Mouse (Mus musculus) frontal cortex, adult (tissue): ENCODE data around the gene Hist1h1a.
"Not testable (repeated sequence)": the region's sequence is repeated elsewhere in the genome, so short reads cannot be mapped to it uniquely, and the experiment has no call there.

ENCODE experiments used
- ATAC-seq: cut with Nextera tagmentation; 2 replicates; pipeline ENCODE4 v1.9.2; 2017; ENCODE audit warnings: mild to moderate bottlenecking, moderate library complexity, mixed read lengths; ENCODE audit not compliant: low TSS enrichment

The Hist1h1a gene

DNA sequence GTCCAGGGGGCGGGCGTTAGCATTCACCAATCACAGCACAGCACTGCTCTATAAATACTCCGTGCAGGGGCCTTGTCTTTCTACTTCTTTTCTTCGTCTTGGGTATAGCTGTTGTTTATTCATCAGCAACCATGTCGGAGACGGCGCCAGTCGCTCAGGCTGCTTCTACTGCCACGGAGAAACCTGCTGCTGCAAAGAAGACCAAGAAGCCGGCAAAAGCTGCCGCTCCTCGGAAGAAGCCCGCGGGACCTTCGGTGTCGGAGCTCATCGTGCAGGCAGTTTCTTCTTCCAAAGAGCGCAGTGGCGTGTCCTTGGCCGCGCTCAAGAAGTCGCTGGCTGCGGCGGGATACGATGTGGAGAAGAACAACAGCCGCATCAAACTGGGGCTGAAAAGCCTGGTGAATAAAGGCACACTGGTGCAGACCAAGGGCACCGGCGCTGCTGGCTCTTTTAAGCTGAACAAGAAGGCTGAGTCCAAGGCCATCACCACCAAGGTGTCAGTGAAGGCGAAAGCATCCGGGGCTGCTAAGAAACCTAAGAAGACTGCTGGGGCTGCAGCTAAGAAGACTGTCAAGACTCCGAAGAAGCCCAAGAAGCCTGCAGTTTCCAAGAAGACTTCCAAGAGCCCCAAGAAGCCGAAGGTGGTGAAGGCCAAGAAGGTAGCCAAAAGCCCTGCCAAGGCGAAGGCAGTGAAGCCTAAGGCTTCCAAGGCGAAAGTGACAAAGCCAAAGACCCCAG, at the start of gene Hist1h1a:
Hist1h1a (plus strand) TSS at position 81 of the 738 bp plus-strand sequence.
- peak; percentile 71 for ATAC-seq

DNA sequence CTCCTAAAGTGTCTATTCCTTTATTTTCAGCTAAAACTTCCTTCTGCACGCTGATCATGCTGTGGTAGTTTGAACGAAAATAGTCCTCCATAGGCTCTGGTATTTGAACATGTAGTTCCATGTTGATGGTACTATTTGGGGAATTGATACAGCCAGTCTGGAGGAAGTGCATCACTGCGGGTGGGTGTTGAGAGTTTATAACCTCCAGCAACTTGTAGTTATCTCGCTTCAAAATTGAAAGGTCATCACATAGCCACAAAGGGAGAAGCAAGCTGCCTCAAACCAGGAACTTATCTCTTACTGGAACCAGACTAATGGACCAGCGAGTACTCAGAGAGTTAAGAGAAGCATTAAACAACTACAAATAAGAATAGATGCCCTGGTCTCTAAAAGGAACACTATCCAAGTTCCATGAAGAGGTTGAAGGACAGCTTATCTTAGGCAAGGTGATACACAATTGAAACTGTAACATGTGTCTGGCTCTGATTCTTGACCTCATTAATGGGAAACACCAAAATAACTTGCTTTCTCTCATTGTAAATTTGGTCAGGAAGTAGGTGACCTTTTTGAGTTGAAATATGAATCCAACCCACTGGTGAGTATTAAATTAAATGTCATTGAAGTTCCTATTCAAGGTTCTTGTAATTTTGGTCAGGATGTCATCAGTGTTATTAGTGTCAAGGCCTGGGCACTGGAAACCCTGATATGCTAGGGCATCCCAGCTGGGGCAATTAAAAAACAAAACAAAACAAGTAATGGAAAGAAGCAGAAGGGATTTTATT, 47.0 kb upstream of the Hist1h1a start:
- no peak for ATAC-seq

- no peak for ATAC-seq
Measured at GRCm38 (mm10) chr13:23717176-23717575, 46.3 kb upstream of the Hist1h1a start.

DNA sequence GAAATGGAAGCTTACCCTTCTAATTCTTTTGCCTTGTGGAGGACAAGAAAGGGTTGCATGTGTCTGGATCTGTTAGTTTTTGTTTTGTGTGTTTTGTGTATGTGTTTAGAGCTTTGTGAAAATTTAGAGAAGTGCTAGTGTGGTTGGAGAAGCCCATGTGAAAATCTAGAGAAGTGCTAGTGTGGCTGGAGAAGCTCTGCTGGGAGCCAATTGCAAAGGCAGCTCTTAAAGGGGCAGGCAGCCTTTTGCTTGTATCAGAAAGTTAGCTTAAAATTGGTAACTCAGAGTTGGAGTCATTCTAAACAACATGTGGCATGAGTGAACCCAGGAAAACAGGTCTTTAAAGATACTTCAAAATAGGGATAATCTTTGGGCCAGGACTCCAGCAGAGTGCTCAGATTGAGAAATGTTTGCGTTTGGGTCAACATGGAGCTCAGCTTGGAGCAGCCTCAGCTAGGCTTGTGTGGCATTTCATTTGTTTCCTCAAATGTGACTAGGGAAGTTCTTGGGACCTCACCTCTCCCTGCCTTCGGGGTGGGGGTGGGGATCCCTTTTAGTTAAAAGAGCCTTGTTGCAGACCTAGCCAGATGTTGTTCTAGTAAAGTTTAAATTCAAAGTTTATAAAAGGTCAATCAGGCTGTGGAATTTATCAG, 45.7 kb upstream of the Hist1h1a start:
- not testable (repeated sequence) for ATAC-seq

DNA sequence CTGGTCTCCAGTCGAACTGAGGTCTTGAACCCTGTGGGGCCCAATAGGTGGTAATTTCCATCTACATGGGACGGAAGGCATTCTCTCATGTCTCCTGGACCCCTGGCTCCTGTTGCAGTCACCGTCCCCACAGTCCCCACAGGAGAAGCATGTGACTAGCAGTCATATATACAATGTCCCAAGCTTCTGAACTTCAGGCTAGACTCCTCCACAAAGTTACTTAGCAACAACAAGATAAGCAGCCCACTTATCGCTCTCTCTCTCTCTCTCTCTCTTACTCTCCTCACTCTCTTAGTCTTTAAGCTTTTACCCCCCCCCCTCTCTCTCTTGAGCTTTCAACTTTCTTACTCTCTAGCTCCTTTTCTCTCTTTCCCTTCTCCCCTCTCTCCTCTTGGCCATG, 39.2 kb upstream of the Hist1h1a start:
- no peak for ATAC-seq

- ATAC-seq, result no peak
Measured at GRCm38 (mm10) chr13:23725213-23725612, 38.3 kb upstream of the Hist1h1a start.

- no peak for ATAC-seq
Measured at GRCm38 (mm10) chr13:23728472-23729191, 34.8 kb upstream of the Hist1h1a start.

DNA sequence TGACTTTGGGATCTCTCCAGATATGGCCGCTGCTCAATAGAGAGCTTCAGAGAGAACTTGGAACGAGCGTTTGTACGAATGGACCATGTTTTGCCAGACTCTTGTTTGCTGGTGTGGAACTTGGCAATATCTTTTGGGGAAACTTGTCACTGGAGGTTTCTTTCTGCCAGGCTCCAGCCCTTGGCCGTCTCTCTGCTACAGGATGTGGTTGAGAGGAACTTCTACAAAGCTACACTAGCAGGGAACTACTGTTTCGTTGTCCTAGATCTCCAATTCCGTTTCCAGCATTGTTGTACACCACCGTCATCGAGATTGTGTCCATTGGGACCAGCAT, 34.3 kb upstream of the Hist1h1a start:
- ATAC-seq, result no peak

DNA sequence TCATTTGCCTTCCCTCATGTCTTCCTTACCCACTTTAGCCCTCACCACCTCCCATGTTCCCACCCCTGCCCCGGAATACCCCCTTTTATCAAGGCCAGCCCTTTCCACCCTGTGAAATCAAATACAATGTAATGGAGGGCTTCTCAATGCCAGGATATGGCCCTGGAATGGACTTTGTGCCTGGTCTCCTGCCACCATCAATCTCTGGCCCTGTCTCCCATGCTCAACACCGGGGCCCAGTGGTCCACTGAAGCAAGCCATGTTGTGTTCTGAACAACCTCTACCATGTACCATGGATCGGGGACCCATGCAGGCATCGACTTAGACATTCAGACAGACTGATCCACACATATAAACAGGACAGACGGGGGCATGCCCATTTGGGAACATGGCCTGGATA, 33.8 kb upstream of the Hist1h1a start:
- no peak for ATAC-seq

- ATAC-seq, result no peak
Measured at GRCm38 (mm10) chr13:23730479-23730878, 33.0 kb upstream of the Hist1h1a start.

GRCm38 (mm10) chr13:23732156-23732804, 31.2 kb upstream of the Hist1h1a start:
- ATAC-seq, result peak; percentile 77

GRCm38 (mm10) chr13:23737091-23737490, 26.4 kb upstream of the Hist1h1a start:
- no peak for ATAC-seq

GRCm38 (mm10) chr13:23738041-23738440, 25.4 kb upstream of the Hist1h1a start:
- no peak for ATAC-seq

DNA sequence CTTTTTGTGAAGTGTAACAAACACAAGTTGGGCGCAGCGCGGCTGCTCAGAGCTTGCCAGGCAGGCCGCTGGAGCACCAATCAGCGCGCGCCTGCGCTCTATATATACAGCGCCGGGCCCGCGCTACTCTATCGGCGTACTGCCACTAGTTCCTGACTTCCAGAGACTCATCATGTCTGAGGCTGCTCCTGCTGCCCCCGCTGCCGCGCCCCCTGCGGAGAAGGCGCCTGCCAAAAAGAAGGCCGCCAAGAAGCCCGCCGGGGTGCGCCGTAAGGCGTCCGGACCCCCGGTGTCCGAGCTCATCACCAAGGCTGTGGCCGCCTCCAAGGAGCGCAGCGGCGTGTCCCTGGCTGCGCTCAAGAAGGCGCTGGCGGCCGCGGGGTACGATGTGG, 24.8 kb upstream of the Hist1h1a start, which contains the start of gene Hist1h1c:
Hist1h1c (plus strand) TSS at position 132 of the 392 bp plus-strand sequence.
- ATAC-seq, result peak; percentile 88

DNA sequence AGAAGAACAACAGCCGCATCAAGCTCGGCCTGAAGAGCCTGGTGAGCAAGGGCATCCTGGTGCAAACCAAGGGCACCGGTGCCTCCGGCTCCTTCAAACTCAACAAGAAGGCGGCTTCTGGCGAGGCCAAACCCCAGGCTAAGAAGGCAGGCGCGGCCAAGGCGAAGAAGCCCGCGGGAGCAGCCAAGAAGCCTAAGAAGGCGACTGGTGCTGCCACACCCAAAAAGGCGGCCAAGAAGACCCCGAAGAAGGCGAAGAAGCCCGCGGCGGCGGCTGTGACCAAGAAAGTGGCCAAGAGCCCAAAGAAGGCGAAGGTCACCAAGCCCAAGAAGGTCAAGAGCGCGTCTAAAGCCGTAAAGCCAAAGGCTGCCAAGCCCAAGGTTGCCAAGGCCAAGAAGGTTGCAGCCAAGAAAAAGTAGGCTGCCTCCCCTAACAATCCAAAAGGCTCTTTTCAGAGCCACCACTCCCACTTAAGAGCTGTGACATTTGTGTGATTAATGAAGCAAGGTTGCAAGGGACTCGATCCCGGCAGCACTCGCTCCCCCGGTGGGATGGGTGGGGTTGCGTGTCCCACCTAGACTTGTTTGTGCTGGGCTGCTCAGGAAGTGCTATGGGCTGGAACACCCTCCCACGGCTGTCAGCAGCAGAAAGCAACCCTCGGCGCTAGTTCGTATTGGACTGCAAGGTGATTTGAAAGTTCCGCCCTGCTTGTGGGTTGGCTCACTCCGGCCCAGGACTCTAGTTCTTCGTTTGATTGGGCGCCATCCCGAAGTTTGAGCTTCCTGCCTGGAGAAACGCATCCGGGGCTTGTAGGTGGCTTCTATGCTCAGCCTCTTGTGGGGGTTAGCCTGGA, 24.2 kb upstream of the Hist1h1a start:
- ATAC-seq, result peak; percentile 92

DNA sequence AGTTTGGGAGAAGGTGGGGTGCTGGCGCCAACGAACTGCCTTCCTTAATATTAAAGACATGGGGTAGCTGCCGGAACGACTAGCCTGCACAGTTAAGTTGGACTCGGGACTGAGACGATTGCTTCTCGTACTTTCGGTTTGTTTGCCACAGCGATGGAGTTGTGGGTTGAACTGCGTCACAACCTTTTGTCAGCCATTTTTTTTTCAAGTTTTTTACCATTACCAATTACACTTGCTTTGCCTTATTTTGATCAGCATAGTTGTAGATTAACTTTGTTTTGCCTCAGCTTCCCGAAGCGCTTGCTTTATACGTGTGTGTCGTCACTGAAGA, 23.6 kb upstream of the Hist1h1a start:
- peak; percentile 24 for ATAC-seq

DNA sequence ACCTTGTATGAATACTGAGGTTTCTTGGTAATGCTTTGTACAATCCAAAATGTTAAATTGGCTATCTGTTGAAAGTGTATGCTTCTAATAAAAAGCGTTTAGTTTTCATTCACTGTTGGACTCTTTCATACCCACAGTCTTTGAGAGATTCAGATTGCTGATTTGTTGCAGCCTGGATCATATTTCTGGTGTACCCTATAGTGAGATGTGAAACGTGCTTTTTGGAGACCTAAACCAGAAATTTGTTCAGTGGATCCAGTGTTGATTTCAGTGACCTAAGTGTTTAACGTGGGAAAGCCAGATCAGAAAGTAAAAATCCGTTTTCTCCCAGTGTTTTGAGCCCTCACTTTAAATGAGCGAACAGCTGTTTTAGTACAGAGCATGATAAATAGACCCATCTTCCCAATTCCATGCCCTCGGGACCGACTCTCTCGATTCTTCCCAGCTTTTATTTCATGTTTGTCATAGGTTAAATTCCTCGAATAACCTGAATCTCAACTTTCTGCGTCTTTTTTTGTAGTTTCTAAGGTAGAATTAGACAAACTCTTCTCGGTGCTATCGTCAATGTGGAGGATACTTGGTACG, 23.1 kb upstream of the Hist1h1a start:
- no peak for ATAC-seq

GRCm38 (mm10) chr13:23740910-23741309, 22.6 kb upstream of the Hist1h1a start:
- ATAC-seq, result no peak

DNA sequence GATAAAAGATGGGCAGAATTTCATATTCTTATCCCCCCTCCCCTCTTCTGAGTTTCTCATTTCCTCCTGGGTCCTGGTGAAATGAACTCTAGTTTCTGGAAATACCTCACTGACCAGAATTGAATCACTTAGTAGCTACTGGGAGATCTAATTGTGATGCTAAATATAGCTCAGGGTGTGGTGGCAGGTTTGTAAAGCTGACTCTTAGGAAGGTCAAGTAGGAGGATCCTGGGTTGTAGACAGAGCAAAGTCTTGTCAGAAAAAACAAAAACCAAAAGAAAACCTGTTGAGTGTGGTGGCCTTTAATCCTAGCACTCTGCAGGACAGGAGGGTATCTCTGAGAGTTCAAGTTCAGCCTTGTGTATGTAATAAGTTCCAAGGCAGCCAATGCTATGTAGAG, 21.5 kb upstream of the Hist1h1a start:
- ATAC-seq, result no peak

DNA sequence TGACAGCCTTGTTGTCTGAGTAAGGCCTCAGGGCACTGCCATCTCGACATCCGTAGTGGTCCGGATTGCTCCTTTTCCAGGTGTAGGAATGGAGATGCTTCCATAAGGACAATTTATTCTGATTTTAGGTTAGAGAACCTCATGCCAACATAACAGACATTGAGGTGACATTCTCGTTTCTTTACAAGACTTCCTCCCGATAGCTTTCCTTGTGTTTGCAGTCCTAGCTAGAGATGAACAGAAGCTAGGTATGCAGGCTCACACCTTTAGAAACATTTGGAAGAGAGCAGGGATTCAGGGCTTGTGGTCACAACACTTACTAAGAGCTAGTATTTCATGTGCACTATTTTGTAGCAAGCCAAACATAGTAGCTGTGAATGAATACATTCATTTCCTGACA, 20.3 kb upstream of the Hist1h1a start:
- no peak for ATAC-seq
